Mouse (Mus musculus): ENCODE results near the gene AC131692.1.
"Not testable (repeated sequence)": the region's sequence is repeated elsewhere in the genome, so short reads cannot be mapped to it uniquely, and the experiment has no call there.

The AC131692.1 gene

DNA sequence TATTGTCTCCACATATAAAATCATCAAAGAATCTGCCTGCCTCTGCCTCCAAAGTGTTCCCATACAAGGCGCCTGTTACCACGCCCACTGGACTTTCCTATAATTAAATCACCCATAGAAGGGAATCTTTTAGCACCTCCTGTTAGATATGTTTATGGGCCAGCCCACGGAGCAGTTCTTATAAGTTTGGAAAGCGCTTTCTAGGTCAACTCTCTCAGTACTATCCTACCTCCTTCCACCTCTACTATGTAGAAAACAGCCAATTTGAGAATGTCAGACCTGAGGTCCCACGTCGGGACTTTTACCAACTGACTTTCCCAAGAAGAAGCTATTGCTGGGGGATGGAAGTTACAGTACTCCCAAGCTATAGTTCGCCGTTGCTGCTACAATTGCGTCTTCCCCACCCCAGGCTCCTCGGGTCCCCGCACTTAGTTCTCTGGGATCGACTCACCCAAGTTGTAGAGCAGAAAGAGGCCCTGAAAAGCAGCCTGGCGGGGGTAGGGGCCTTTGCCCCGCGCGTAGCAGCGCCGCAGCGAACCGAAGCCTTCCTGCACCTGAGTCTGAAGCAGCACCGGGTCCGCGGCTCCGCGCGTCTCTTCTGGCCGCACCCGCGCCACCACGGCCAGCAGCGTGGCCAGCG, 23.2 kb downstream of the AC131692.1 start:
- in situ Hi-C loops (cut with MboI) = no loop called here

DNA sequence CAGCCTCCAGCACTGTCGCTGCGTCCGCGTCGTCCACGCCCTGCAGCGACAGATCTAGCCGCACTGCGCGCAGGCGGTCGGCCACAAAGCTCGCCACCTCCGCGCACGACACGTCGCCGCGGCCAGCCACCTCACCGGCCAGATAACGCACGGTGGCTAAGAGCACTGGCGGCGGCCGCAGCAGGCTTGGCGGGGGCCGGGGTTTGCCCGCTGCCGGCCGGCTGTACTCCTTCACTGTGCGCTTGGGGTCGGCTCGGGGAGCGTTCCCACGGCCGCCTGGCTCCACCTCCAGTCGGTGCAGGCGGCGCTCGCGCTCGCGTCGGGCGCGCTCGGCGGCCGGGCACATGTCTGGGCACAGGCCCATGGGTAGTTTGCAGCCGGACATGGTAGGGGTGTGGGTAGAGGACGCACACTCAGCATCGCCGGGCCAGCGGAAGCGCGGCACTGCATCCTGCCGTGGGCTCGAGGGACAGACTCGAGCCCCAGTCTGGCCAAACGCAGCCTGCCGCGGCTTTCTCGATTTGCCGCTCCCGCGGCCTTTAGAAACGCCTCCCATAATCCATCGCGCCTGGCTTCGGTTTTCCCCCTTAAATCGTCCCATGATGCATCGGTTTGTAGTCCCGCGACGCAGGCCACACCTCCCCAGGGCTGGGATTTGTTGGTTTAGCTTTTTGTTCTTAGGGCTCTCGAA, 23.9 kb downstream of the AC131692.1 start, which contains the start of gene Sac3d1:
Gene Sac3d1, minus strand, starts transcription at position 665 of the 691 bp plus-strand sequence.
- in situ Hi-C loops (cut with MboI) = no loop called here

GRCm38 (mm10) chr19:6118677-6119185, 24.5 kb downstream of the AC131692.1 start:
- in situ Hi-C loops (cut with MboI) = no loop called here

DNA sequence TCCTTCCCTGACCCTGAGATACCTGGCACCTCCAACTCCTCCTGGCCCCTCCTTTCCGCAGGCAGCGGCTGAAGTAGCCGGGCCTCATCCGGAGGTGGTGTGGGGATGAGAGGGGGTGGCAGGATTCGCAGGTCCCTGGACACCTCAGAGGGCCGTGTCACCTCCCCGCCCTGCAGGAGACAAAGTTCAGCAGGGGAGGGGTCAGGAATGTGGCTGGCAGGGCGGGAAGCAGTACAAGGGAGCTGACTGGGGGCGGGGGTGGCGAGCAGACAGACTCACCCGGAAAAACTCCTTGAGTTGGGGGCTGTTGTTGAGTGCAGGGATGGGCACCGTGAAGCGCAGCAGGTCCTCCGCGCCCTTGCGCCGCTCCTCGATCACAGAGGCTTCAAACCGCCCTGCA, 27.5 kb downstream of the AC131692.1 start:
- in situ Hi-C loops (cut with MboI) = loop anchor here (10.0 kb wide), 1 partner anchor 157 kb away; the partner anchor contains the start of gene Pola2

DNA sequence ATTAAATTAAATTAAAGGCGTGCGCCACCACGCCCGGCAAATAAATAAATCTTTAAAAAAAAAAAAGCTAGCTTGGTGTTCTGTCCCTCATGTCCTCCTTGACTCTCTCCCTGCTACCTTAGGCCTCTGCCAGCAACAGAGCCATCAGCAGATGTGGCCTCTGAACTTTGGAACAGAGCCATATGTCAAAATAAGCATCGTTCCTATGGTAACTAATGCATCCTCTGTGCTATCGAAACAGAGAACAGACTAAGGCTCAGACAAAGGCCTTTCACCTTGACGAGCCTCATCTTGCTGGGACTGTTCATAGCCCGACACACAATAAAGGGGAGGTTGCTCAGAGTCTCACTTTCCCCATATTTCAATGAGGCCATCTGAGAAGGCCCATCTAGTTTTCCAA, 29.1 kb downstream of the AC131692.1 start:
- in situ Hi-C loops (cut with MboI) = loop anchor here (10.0 kb wide), 1 partner anchor 159 kb away; the partner anchor contains the start of gene Pola2

- in situ Hi-C loops (cut with MboI) = loop anchor here (10.0 kb wide), 1 partner anchor 160 kb away; the partner anchor contains the start of gene Pola2
Observed at GRCm38 (mm10) chr19:6124898-6125297, 30.7 kb downstream of the AC131692.1 start.

GRCm38 (mm10) chr19:6126289-6126688, 32.1 kb downstream of the AC131692.1 start:
- in situ Hi-C loops (cut with MboI) = loop anchor here (10.0 kb wide), 1 partner anchor 161 kb away; the partner anchor contains the start of gene Pola2

GRCm38 (mm10) chr19:6126789-6127580, 32.8 kb downstream of the AC131692.1 start:
- in situ Hi-C loops (cut with MboI) = loop anchor here (10.0 kb wide), 1 partner anchor 162 kb away; the partner anchor contains the start of gene Pola2

- in situ Hi-C loops (cut with MboI) = loop anchor here (10.0 kb wide), 1 partner anchor 163 kb away; the partner anchor contains the start of gene Pola2
Observed at GRCm38 (mm10) chr19:6127760-6128341, 33.6 kb downstream of the AC131692.1 start, which contains the start of gene Snx15. Snx15 (minus strand) TSS chr19:6128304.

DNA sequence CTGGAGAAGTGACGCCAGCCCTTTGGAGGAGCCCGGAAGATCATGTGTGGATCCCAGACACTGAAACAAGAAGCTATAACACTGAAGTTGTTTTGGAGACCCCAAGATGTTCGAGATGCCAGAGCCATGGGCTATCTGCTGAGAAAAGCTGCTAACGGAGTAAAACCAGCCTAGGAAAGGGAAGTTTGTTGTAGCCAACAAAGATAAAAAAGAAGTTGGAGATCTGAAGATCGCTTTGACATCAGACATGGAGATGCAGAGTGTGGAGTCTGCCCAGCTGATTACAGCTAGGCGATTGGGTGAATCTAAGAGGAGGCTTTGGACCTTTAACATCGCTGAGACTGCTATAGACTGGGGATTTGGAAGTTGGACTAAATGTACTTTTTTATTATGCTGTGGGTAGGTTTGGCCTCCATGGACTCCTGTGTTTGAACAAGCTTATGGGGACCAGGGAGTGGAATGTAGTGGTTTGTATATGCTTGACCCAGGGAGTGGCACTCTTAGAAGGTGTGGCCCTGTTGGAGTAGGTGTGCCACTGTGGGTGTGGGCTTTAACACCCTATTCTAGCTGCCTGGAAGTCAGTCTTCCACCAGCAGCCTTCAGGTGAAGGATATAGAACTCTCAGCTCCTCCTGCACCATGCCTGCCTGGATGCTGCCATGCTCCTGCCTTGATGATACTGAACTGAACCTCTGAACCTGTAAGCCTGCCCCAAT, 36.4 kb downstream of the AC131692.1 start:
- in situ Hi-C loops (cut with MboI) = not testable (repeated sequence)

DNA sequence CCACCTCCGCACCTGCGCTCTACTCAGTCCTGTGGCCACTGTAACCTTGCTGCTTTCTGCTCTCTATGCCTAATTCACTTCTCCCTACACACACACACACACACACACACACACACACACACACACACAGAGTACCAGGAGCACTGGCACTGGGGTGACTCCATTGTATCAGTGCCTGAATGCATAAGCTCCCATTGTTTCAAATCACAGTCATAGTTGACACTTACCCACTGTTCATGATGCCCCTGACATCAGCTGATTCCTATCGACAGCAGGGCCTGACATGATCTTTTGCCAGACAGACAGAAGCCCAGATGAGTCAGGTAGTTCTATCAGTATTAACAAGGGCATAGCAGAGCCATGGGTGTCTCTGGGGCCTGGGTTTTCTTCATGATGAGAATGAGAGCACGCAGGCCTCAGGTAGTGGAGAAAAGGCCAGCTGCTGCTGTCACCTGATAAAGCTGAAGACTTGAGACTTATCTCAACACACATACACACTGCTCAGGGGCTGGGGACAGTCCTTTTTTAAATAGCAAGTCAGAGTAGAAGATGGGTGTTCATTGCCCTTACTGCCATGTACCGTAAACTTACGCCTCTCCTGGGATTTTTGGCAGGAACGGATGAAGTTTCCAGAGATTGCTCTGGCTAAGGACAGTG, 38.1 kb downstream of the AC131692.1 start:
- in situ Hi-C loops (cut with MboI) = no loop called here

DNA sequence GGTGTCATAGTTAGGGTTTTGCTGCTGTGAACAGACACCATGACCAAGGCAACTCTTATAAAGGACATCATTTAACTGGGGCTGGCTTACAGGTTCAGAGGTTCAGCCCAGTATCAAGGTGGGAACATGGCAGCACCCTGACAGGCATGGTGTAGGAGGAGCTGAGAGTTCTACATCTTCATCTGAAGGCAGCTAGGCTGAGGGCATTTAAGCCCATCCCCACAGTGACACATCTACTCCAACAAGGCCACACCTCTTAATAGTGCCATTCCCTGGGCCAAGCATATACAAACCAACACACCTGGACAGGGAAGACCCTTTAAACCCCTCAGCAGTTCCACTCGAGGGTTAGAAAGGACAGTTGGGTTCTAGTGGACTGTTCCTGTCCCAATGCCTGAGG, 39.0 kb downstream of the AC131692.1 start:
- in situ Hi-C loops (cut with MboI) = not testable (repeated sequence)

DNA sequence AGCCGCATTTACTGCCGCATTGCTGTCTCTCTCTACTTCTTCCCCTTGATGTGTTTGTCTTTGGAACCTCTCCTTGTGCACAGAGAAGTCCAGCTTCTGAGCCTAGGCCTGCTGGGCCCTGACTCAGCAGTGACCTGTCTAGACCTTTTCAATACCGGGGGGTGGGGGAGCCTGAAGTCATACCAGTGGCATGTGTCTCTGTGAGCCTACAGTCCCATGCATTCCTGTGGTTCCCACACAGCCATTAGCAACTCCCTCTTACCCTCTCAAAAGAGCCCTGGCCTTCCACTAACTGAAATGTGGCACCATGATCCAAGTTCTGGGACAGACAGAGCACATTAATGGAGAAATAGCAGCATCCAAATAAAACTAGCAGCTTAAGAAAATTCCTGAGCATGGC, 42.2 kb downstream of the AC131692.1 start:
- in situ Hi-C loops (cut with MboI) = no loop called here

- in situ Hi-C loops (cut with MboI) = no loop called here
Observed at GRCm38 (mm10) chr19:6139701-6140100, 45.5 kb downstream of the AC131692.1 start.

- in situ Hi-C loops (cut with MboI) = no loop called here
Observed at GRCm38 (mm10) chr19:6140374-6140677, 46.1 kb downstream of the AC131692.1 start.

- in situ Hi-C loops (cut with MboI) = no loop called here
Observed at GRCm38 (mm10) chr19:6140678-6141393, 46.6 kb downstream of the AC131692.1 start, which contains the start of gene Batf2. Batf2 (plus strand) TSS chr19:6140983.

DNA sequence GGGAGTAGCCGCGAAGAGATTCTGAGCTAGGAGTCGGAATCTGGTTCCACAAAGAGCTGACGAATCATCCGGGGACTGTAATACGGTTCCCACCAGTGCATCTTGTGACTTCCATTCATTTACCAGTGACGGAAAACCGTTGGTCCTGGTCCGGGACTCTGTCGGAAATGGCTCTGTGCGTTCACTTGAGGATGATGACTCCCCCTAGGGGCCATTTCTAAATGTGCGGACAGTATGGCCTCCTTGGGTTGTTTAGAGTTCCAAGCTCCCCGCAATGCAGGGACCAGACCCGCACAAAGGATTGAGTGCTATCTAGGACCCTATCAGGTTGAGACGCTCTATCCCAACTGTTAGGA, 47.2 kb downstream of the AC131692.1 start, which contains the start of gene Arl2:
Gene Arl2, minus strand, starts transcription at position 155 of the 356 bp plus-strand sequence.
- in situ Hi-C loops (cut with MboI) = no loop called here

GRCm38 (mm10) chr19:6144842-6145241, 50.6 kb downstream of the AC131692.1 start:
- in situ Hi-C loops (cut with MboI) = no loop called here
